Mouse (Mus musculus) cerebellum, postnatal 10 days (tissue): ENCODE results near the gene Ap5b1.

Source experiments
- DNase-seq, 2 experiments: peaks; one replicate each; pipeline ENCODE4 v3.0.0; 2021; ENCODE audit warnings: mixed read lengths in 2 of 2

The Ap5b1 gene

GRCm38 (mm10) chr19:5612762-5613411, 45.1 kb downstream of the Ap5b1 start:
- DNase-seq, result no peak

- DNase-seq, result no peak
These were observed 47.1 kb downstream of the Ap5b1 start for GRCm38 (mm10) chr19:5614953-5615352.

- DNase-seq, result no peak
These were observed 52.2 kb downstream of the Ap5b1 start for GRCm38 (mm10) chr19:5620007-5620406.
